ENCODE assay signal across 9 mouse cellular contexts in the genomic region with DNA sequence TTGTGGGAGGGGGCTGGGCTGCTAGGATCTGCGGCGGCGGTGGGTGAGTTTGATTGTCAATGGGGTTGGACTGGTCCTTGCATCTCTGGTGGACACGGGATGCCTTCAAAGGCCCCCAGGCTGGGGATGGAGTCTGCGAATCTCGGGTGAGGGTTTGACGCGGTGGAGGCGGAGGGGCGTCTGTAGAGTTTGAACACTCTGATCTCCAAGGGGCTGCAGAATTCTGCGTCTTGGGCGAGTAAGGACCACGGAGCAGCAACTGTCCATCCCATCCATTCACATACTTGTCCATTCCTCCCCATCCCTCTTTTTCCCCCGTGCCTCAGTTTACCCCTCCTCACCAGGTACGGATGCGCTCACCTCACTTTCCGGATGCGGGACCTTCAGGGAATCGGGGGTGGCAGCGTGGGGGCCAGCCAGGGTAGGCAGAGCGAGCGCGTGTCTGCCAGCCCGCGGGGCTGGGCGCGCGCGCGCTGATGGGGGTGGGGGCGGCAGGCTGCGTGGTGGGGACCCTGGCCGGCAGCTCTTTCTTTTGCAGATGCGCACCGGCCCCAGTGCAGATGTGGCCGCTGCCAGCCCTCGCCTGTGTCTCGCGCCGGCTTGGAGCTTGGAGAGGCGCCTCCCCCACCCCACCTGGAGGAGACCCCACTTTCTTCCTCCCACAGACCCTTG. TPM values are rescaled to one million over a fixed set of nuclear protein-coding genes. Genes with fewer than 3 reads are reported as not detected.
DNase-seq lines count a peak whose midpoint lies in the region; ATAC-seq and TF ChIP-seq lines count a peak whose summit lies in the region.
"Had no signal": no experiment of that assay in that cellular context is flagged by ENCODE, and none has a peak within 500 bp of the region (broad histone marks: within the 10 kb centered on the region; RNA-seq: fewer than 3 reads in every experiment).

A gene (minus strand): TSS at position 452 of the 672 bp plus-strand sequence.

- peak within 1 kb of the TSS; percentile 77 for H3K4me3 ChIP-seq in testis, adult 2 months (ENCODE audit: control insufficient read depth, low read depth, low read length)
- peak within 1 kb of the TSS; percentile 42 for H3K4me3 ChIP-seq in limb, embryonic 15.5 days
- H3K4me3 ChIP-seq: myocyte had no signal

- peaks cover 28% of the 10 kb centered on the region for H3K4me1 ChIP-seq in testis, adult 2 months (ENCODE audit: control insufficient read depth, insufficient read depth, low read length)
- peaks cover 29% of the 10 kb centered on the region for H3K4me1 ChIP-seq in limb, embryonic 15.5 days

- ATAC-seq in frontal cortex, adult (ENCODE audit: low TSS enrichment): peak; percentile 10; the same call in 1 of the 2 replicates
- ATAC-seq in limb, embryonic 15.5 days (ENCODE audit: insufficient number of reproducible peaks, low FRiP score, low TSS enrichment, low read depth): no peak

- no peaks in the 10 kb centered on the region for H3K36me3 ChIP-seq in testis, adult 2 months (ENCODE audit: control insufficient read depth, insufficient read depth, low read length)
- no peaks in the 10 kb centered on the region for H3K36me3 ChIP-seq in limb, embryonic 15.5 days

- no peak for TF ChIP-seq POLR2A in testis, adult 2 months (IDR thresholded peaks at IDR 0.05; ENCODE audit: control insufficient read depth, low read depth, low read length)

- no peak within 1 kb of the TSS for H3K27ac ChIP-seq in testis, adult 2 months (ENCODE audit: control insufficient read depth, insufficient read depth, low read depth, low read length)
- no peak within 1 kb of the TSS for H3K27ac ChIP-seq in limb, embryonic 15.5 days

- H3K9ac ChIP-seq in limb, embryonic 15.5 days: peak within 1 kb of the TSS; percentile 17; the same call in 1 of the 2 replicates

- WGBS in limb, embryonic 15.5 days: under 1% methylated on average over 39 of the region's 41 CpGs

- no peak for DNase-seq in frontal cortex, postnatal 14 days (ENCODE audit: low spot score in 2 of 2)
- DNase-seq in testis, postnatal 10 days (ENCODE audit: low spot score): no peak
- peak; percentile 19 for DNase-seq in yolk sac, embryonic 10.5 days (ENCODE audit: low spot score)
- DNase-seq in cerebellum, adult 11-12 months: no peak
- DNase-seq in adipocyte (ENCODE audit: low spot score): no peak

- H3K9me3 ChIP-seq in limb, embryonic 15.5 days: no peaks in the 10 kb centered on the region

- TF ChIP-seq CTCF in testis, adult 2 months (IDR thresholded peaks at IDR 0.05; ENCODE audit: control insufficient read depth, insufficient read depth, insufficient replicate concordance, low read depth, low read length): no peak

- H3K27me3 ChIP-seq in testis, adult 2 months (ENCODE audit: control insufficient read depth, insufficient read depth, low read length): no peaks in the 10 kb centered on the region
- H3K27me3 ChIP-seq in limb, embryonic 15.5 days: peaks cover 69% of the 10 kb centered on the region

- peak within 1 kb of the TSS; percentile 84 for H3K4me2 ChIP-seq in limb, embryonic 15.5 days

RNA-seq across cellular contexts. Expression of the gene that starts here (rescaled TPM):
- polyA plus RNA-seq in testis, adult 2 months (2012; rRNA removed): 21.8 and 24.8 TPM in 2 replicates
- 0.32 and 0.46 TPM in 2 replicates for polyA plus RNA-seq in limb, embryonic 15.5 days (2015; fragmentation: Nextera tagmentation; extraction: Ambion mirVana)
- polyA plus RNA-seq: myocyte had no signal

Comparison
In these comparisons a context has a peak if more than half of its experiments do, and no peak if none do; other contexts are left out.
1. RNA of the gene that starts here (polyA plus RNA-seq): 21.8 to 24.8 TPM in testis, adult 2 months; 0.32 to 0.46 TPM in limb, embryonic 15.5 days; every median in the first group is over 10 times any median in the second.